Mouse (Mus musculus): ENCODE measurements around the gene Ptpn5.

Gene Ptpn5

GRCm38 (mm10) chr7:47111121-47111520 is 22.4 kb downstream of the Ptpn5 start:
- no peak for DNase-seq (ENCODE audit: low read depth, low spot score)

- no peak for DNase-seq (ENCODE audit: low read depth, low spot score)
Observed at GRCm38 (mm10) chr7:47110511-47110910, 23.0 kb downstream of the Ptpn5 start.

- no peak for DNase-seq (ENCODE audit: low read depth, low spot score)
Observed at GRCm38 (mm10) chr7:47108779-47109189, 24.7 kb downstream of the Ptpn5 start.

GRCm38 (mm10) chr7:47106949-47107348 is 26.5 kb downstream of the Ptpn5 start:
- no peak for DNase-seq (ENCODE audit: low read depth, low spot score)

DNA sequence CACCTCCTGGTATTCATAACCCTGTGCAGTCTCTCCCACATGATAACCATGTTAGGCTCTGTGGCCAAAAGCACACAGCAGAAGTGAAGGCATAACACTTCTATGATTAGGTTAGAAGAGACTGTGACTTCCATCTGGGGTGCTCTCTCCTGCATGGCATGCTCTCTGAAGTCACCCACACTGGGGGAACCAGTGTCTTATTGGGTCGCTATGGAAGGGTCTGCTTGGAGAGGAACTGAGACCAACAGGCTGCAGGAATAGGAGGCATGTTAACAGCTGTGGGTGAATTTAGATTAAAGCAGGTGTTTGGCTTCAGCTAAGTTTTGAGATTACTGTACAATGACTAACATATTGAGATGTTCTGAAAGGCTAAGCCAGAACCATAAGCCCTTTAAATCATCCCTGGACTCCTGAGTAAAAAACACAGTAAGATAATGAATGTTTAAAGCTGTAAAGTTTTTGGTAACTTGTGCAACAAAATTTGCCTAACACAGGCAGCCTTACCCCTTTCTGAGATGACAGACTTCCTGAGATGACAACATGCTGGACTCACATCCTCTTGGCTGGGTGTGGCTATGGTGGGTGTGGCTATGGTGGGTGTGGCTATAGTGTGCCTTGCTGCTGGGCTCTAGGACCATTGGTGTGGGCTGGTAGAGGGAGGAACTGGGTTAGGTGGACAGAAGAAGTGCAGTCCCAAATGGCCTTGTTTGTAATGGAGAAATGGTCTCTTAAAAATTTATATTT is 29.6 kb downstream of the Ptpn5 start:
- DNase-seq (ENCODE audit: low read depth, low spot score): peak; percentile 91

GRCm38 (mm10) chr7:47102970-47103369 is 30.5 kb downstream of the Ptpn5 start:
- DNase-seq (ENCODE audit: low read depth, low spot score): no peak

- no peak for DNase-seq (ENCODE audit: low read depth, low spot score)
Observed at GRCm38 (mm10) chr7:47100615-47101014, 32.9 kb downstream of the Ptpn5 start.

DNA sequence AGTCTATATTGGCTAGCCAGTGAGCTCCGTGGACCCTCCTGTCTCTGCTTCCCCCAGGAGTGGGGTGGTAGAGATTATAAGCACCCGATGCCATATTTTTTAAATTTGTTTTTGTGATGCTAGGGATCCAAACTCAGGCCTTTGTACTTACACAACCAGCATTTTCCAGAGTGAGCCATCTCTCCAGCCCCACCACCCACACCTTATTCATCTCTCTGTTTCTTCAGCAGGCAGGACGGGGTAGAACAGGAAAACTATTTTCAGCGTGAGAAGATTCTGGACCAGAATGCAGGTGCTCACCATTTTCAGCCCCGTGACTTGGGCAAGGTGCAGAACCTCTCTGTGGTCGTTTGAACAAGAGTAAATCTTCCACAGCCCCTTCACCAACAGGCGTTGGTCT is 34.2 kb downstream of the Ptpn5 start:
- DNase-seq (ENCODE audit: low read depth, low spot score): no peak

DNA sequence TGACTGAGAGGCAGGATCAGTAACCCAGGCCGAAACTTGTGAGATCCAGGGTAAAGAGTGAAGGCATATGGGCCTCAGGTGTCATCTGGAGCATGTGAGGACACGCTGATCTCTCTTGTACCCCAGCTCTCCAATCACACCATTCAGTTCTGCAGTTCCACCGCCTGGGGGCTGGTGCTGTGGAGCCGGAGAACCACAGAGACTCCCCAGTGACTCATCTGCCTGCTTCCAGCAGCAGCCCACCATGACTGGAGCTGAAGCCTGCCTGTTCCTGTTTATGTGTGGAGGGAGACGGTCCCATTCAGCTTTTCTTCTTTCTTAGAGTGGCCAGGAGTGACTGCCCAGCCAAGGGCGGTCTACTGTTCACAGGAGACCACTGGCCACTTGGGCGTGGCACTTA is 35.4 kb downstream of the Ptpn5 start:
- no peak for DNase-seq (ENCODE audit: low read depth, low spot score)

GRCm38 (mm10) chr7:47094969-47095368 is 38.5 kb downstream of the Ptpn5 start:
- no peak for DNase-seq (ENCODE audit: low read depth, low spot score)

DNA sequence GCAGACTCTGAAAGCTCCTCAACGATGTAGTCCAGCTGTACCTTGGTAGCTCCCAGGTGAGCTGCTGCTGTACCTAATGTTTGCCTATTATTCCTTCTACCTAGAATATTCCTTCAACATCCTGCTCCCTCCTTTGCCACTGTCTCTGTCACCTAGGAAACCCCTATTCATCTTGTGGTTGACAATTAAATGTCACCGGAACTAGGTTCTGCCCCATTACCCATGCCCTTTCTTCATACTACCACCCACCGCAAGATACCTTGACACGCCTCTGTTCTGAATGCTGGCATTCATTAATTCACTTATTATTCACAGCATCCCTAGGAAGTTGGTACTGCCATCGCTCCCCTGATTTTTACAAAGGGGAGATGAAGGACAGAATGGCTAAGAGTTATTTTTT is 39.5 kb downstream of the Ptpn5 start:
- DNase-seq (ENCODE audit: low read depth, low spot score): no peak

DNA sequence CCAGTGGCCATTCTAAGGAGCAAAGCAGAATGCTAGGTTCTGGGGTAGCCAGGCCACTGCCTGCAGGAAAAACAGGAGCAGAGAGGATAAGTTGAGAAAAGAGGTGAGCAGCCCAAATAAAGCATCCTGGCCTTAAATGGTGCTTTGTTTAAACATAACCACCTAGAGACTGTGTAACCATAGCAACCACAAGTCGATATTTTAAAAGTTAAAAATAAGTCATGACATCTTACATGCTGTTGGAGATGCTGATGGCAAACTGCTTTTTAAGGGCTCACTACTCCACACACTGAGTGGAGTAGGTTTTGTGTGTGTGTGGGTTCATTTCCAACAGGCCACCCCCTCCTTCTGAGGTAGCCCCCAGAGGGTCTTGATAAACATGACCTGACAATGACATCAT is 48.4 kb downstream of the Ptpn5 start:
- no peak for DNase-seq (ENCODE audit: low read depth, low spot score)

DNA sequence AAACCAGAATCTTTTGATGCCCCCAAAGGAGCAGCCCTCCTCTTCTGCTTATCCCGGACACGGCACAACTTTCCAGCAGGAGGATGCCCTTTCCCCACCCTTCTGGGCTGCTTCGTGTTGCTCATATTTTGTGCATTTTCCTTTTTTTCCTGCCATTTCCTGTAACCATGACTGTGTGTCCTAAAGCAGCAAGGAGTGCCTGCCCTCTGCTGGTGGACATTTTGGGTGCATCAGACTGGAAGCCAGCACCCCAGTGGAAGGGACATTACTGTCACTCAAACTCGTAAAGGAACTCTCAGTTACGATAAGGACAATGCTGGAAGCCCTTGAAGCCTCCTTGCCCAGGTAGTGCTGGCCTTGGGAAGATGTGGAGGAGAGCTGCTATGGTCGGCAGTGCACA is 52.2 kb downstream of the Ptpn5 start:
- peak; percentile 52 for DNase-seq (ENCODE audit: low read depth, low spot score)

DNA sequence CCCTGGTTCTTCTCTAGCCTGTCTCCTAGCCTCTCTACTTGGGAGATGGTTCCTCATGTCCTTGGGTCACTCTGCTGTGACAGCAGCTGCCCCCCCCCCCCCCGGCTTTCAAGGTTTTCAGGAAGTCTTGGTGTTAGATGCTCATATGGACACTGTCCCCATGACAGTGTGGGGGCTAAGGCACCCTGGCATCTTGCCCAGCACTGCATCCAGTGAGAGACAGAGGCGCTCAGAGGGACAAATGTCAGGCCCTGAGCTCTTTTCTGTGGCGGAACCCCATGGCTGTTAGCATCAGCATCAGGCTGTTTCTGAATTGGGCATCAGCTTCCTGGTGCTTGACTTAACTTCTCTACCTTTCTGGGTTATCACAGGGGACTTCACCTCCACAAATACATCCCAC is 52.6 kb downstream of the Ptpn5 start:
- no peak for DNase-seq (ENCODE audit: low read depth, low spot score)

DNA sequence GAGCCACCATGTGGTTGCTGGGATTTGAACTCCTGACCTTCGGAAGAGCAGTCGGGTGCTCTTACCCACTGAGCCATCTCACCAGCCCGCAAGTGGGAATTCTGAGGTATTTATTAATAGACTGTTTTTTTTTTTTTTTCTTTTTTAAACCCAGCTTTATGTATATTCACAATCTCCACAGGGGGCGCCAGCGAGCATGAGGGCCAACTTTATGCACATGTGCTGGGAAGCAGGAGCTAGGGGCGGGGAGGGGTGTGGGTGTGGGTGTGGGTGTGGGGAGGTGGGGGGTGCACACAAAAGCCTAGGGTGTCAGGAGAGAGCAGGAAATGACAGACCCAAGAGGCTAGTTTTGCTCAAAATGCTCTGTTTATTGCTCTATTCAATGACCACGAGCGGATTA is 56.0 kb downstream of the Ptpn5 start:
- peak; percentile 46 for DNase-seq (ENCODE audit: low read depth, low spot score)

DNA sequence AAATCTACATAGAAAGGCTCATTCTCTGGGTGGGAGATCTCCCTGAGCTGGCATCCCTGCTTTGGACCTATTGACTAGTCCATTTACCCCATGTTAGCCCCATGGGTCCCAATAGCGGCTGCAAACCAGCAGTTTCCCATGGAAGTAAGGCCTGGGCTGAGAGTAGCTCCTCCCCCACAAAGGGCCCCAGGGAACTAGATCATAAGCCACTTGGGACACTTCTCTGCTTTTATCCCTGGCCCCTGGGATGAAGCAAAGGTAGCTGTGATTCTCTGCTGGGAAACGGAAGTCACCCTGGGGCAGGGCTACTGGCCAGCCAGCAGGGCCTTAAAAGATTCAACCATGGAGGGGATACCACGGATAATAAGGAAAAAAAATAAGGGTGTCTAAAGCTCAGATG is 56.8 kb downstream of the Ptpn5 start:
- no peak for DNase-seq (ENCODE audit: low read depth, low spot score)

DNA sequence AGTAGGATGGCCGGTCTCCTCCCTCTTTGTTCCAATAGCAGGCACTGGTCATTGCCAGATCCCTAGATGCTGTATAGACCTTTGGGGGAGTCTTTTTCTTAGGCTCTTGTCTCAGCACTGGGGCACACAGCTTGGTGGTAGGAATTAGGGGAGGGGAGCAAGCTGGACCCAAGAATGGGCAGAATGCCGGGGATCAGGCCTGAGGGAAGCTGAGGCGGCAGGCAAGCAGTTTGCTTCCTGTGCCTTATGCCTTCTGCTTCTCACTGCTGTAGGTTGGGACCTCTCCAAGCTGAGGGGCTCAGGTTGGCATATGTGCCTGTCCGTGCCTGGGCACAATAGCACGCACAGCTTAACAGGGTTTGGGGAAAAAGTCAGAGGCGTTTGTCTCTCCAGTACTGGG is 57.3 kb downstream of the Ptpn5 start:
- no peak for DNase-seq (ENCODE audit: low read depth, low spot score)

- no peak for DNase-seq (ENCODE audit: low read depth, low spot score)
Observed at GRCm38 (mm10) chr7:47073536-47074521, 59.7 kb downstream of the Ptpn5 start.

DNA sequence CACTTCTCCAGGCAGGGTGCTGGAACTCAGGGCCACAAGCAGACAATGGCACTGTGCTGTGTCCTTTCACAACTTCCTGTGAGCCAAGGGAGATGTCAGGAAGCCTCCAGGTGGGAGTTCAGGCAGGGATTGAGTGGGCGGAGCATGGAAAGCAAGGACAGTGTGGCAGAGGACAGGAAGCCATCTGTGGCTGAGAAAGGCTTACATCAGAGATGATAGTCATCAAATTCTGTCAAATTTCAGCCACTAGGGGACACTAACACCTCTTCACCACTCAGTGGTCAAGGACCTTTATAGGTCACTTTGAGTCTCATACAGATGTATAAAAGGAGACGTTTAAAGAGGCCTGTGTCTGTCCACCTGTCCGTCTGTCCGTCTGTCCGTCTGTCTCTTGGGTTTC is 60.9 kb downstream of the Ptpn5 start:
- DNase-seq (ENCODE audit: low read depth, low spot score): peak; percentile 28

- no peak for DNase-seq (ENCODE audit: low read depth, low spot score)
Observed at GRCm38 (mm10) chr7:47067879-47068278, 65.6 kb downstream of the Ptpn5 start.

DNA sequence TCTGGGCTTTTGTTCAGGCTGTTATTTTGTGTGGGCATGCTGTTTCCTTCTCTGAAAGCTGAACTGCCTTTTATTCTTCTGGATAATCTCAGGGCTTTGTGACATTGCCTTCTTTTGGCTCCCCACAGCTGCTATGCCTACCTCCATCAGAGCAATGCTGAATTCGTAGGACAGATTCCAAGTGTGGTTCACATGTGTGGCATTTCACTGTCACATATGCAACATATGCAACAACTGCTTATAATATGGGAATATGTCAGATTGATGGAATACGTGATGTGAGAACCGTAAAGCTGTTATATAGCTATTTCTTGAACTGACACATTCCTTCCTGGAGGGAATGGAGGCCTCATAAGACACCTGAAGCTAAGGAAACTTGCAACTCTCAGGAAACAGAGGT is 66.5 kb downstream of the Ptpn5 start:
- DNase-seq (ENCODE audit: low read depth, low spot score): no peak

- DNase-seq (ENCODE audit: low read depth, low spot score): no peak
Observed at GRCm38 (mm10) chr7:47061560-47061959, 71.9 kb downstream of the Ptpn5 start.

DNA sequence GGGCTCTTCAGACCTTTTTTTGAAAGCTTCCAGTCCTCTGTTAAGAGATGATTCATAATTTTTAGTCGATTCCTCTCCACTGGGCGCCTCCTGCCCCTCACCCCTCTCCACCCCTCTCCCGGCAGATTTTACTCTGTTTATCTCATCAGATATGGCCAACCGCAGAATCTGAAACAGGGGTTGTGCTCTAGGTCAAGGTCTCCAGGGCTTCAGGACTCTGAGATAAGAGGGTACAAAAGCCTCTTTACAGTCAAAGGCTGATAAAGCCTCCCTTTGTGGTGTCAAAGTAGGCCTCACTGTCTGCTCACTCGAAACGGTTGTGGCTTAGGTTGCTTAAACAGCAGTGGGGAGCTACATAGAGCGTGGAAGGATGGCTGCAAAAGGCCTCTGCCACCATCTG is 74.1 kb downstream of the Ptpn5 start:
- no peak for DNase-seq (ENCODE audit: low read depth, low spot score)

All from A20 (cell line).